Mouse (Mus musculus) c-Kit-positive CD71-positive TER-119-negative erythroid progenitor cells, embryonic 14.5 days (primary cell): Measurements from ENCODE around the gene Epha2.

ENCODE experiments used
- DNase-seq: peaks from one replicate; pipeline ENCODE4 v3.0.0-alpha.2; 2013; ENCODE audit warnings: low read depth

The Epha2 gene

DNA sequence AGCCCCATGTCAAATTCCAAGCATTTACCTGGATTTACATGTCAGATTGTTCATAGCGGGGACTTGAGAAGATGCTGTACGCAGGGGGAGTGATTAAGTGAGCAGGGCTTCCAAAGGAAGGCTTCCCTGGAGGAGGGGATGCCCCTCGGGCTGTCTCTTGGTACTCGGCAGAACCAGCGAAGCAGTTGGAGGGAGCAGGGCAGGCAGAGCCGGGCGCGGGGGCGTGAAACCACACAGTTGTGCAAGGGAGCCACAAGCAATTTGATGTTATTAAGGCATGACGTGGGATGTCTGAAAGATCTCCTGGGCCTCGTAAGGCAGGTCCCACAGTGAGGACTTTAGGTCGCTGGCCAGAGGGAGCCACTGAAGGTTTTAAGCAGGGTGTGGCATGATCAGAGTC lies 28.9 kb downstream of the Epha2 start:
- DNase-seq, result no peak

GRCm38 (mm10) chr4:141331446-141331845 lies 30.4 kb downstream of the Epha2 start:
- DNase-seq, result no peak

DNA sequence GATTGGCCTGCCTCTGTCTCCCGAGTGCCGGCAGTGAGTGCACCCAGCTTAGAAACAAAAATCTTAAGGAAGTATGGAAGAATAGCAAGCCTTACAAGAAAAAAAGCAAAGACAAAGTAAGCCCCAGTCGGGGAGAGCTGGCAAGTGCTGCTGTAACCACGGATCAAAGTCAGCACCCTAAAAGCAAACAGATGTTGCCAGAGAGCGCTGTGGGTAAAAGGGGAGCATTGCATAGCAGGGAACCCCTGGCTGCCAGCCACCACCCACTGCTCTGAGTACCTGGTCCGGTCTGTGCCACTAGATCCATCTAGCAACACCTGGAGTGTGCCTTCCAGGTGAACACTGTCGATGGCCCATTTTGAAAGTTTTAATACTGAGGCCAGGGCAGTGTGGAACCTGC lies 31.2 kb downstream of the Epha2 start:
- DNase-seq, result no peak

DNA sequence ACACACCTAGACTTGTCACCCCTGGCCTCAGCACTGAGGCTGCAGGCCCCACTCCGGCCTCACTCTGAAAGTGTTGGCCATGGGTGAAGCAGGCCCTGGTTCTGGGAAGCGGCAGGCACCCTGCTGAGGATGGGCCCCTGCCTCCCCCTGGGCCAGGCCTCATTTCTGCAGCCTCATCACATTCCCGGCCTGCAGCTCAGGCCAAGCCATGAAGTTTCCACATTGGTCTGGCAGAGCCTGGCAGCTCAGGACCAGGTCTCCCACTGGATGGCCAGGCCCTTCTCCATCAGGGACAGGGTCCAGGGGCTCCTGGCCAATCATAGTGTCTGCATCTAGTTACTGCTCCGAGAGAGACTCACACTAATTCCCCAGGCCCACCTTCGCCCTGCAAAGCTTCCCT lies 33.7 kb downstream of the Epha2 start:
- DNase-seq, result no peak

DNA sequence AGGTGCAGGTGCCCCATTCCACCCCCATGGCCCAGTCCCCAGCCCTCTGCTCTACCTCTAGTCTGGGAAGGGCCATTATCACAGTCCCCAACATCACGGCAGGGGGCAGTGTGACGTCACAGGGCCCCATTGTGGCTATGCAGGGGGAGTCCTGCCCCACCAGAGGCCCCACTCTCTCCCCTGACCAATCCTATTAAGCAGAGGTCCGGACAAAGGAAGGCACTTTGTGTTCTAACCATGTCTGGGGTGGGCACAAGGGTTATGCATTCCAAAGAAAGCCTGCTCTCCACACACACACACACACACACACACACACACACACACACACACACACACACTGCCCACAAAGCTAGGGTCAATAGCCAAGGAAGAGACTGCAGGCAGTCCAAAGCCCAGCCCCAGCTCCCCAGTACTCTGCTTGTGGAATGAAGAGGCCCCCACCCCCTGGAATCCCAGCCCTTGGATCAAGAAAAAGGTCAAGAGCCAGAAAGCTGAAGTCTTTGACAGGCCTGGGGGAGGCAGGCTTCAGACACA lies 34.3 kb downstream of the Epha2 start:
- no peak for DNase-seq

DNA sequence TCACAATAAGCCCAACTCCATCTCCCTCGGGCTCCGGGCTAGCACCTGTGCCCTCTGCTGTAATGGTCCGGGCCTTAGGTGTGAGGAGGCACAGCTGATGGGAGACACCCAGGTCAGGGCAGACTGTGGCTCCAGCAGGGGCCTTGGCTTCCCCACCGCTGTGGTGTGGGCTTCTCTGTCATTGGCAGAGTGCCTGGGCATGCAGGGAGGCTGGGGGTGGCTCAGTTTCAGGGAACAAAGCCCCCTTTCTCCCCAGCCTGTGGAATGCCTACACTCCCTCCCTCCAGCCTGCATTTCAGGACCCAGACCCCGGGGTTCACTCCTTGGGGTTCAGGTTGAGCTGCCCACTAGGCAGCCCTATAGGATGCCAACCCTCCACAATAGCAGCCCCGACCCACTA lies 35.2 kb downstream of the Epha2 start:
- DNase-seq, result no peak

DNA sequence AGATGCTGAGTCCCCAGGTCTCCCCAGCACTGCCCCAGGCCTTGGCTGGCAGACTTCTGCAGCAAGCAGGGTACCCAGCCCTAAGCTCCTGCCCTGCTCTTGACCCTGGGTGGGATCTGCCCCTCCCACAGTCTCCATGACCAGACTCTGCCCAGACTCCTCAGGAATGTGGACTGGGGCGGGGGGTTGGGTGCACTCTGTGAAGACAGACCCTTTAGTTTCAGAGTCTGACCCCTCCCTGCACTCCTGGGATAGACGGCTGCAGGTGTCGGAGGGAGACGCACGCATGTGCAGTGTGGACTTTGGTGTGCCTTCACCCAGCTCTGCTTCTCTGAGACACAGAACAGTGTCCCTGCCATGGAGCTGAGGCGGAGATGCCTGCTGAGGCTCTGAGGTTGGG lies 36.9 kb downstream of the Epha2 start:
- no peak for DNase-seq

DNA sequence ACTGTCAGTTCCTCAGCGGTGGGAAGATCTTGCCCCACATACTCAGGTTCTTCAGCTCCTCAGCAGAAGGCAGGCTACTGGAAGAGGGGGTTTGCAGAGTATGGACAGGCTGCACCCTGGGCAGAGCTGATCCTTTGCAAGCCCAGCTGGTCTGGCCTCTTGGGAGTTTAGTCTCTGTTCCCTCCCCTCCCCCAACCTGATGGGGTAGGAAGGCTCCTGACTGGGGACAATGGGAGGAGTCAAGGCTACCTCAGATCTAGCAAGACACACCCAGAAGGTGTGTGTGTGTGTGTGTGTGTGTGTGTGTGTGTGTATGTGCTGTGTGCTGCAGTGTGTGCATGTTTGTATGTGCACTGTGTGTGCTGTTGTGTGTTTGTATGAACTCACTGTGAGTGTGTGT lies 37.8 kb downstream of the Epha2 start:
- DNase-seq, result no peak

GRCm38 (mm10) chr4:141341477-141341876 lies 40.4 kb downstream of the Epha2 start:
- DNase-seq, result no peak

DNA sequence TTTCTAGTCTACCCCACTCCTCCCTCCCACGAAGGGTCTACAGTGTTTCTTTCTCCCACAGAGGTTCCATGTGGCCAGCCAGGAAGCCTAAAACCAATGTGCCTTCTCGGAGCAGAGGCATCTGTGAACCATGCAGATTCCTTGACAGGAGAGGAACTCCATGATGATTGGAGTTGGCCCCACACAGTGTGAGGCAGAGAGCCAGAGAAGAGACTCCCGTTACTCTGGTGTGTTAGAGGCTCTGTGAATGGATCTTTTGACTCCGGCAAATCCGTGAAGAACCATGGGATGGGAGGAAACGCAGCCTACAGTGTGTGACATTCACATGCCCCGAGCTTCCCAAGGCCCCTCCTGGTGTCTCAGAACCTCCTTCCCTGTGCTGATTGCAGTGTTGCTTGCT lies 42.5 kb downstream of the Epha2 start:
- no peak for DNase-seq

GRCm38 (mm10) chr4:141345219-141345618 lies 44.2 kb downstream of the Epha2 start:
- no peak for DNase-seq

DNA sequence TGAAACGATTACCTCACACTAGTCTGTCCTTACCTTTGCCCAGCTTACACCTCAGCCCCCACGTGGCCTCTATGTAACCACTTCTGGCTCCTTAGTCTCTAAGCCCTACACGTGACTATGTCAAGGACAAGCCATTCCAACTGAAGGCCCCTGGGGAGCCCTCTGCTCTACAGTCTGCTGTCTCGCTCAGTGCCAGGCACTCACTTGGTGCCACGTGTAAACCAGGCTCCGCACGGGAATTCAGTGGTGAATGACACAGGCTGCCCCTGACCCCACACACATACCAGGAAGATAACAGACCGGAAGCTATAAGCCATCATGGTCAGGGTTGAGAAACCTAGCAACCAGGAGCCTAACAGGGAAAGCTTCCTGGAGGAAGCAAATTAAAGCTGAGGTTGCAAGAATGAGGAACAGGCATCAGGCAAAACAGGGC lies 46.3 kb downstream of the Epha2 start:
- no peak for DNase-seq

- no peak for DNase-seq
Observed at GRCm38 (mm10) chr4:141348616-141349015, 47.6 kb downstream of the Epha2 start.

DNA sequence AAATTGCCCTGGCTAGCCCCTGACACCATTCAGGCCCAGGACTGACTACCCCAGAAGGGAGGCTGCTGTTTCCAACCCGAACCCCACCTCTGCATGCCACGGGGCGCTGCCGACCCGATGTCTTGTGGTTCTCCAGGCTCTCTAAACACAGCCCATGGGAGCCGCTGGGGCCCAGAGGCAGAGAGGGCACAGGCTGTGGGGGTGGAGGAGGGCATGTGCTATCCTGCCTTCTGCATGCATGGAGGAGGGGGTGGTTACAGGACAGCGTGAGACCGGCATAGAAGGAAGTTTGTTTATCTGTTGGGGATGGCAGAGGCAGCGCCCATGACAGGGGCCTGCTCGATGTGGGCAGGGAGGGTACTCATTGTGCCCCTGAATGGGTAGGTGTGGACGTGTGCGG lies 49.0 kb downstream of the Epha2 start:
- no peak for DNase-seq

GRCm38 (mm10) chr4:141351972-141352371 lies 50.9 kb downstream of the Epha2 start:
- no peak for DNase-seq

DNA sequence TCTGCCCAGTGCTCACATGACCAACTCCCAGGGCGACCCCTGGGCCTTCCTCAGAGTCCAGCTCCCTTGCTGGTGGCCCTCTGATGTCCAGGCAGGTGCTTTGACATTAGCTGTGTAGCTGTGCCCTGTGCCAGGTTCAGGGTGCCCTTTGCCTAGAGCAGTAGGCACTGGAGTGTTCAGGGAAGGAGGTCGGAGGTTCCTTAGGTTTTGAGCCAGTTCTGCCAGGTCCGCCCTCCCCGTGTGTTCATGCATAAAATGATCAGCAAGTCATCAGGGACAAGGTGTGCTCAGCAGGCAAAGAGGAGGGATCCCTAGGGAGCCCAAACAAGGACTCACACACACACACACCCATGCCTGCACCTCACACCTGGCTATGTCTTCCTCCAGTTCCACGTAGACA lies 51.9 kb downstream of the Epha2 start:
- DNase-seq, result no peak

- DNase-seq, result no peak
Observed at GRCm38 (mm10) chr4:141353868-141354267, 52.8 kb downstream of the Epha2 start.

- DNase-seq, result no peak
Observed at GRCm38 (mm10) chr4:141357811-141358210, 56.8 kb downstream of the Epha2 start.

DNA sequence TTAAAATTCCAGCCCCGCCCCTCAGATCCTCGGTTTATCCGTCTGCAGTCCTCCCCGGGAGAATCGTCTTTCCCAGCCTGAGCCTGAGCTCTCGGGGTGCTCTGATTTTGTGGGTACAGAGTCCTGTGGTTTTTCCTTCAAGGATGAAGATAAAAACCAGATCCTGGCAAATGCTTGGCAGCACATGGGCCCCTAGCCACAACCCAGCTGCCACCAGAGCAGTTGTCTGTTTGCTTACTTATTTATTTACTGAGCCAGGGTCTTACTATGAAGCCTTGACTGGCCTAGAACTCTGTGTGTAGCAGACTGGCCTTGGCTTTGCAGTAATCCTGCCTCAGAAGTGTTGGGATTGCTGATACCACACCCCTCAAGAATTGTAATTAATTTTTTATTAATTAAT lies 58.2 kb downstream of the Epha2 start:
- no peak for DNase-seq

GRCm38 (mm10) chr4:141360846-141361245 lies 59.8 kb downstream of the Epha2 start:
- peak; percentile 37 for DNase-seq

GRCm38 (mm10) chr4:141362937-141363548 lies 62.0 kb downstream of the Epha2 start:
- peak; percentile 36 for DNase-seq

- no peak for DNase-seq
Observed at GRCm38 (mm10) chr4:141365126-141365525, 64.1 kb downstream of the Epha2 start.

DNA sequence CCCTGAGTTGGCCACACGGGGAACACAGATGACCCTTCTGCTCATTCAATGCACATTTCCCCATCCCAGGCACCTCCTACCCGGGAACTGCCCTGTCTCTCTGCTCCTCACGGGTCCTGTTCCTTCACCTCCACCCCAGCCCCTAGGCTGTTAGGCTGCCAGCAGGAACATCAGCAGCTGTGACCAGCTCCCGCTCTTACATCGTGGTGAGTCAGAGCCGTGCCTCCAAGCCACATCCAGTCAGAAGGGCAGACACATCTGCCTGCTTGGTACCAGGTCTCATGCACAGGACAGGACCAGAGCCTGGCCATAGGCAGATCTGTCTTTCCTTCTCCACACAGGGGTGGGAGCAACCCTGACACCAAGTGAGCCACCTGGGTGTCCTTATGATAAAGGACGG lies 64.8 kb downstream of the Epha2 start:
- no peak for DNase-seq

- no peak for DNase-seq
Observed at GRCm38 (mm10) chr4:141367997-141368791, 67.2 kb downstream of the Epha2 start, which contains the start of gene Fam131c. Gene Fam131c, plus strand, starts transcription at chr4:141368220.
